Mouse (Mus musculus): ENCODE measurements around the gene Insm2.

Insm2 gene

GRCm38 (mm10) chr12:55604411-55604810 is 5.2 kb downstream of the Insm2 start:
- no peak for DNase-seq (ENCODE audit: low spot score in 2 of 2)

- DNase-seq (ENCODE audit: low spot score in 2 of 2): no peak
Measured at GRCm38 (mm10) chr12:55607902-55608301, 8.7 kb downstream of the Insm2 start.

- DNase-seq (ENCODE audit: low spot score in 2 of 2): no peak
Measured at GRCm38 (mm10) chr12:55610812-55611211, 11.6 kb downstream of the Insm2 start.

GRCm38 (mm10) chr12:55620321-55620720 is 21.1 kb downstream of the Insm2 start:
- no peak for DNase-seq (ENCODE audit: low spot score in 2 of 2)

GRCm38 (mm10) chr12:55622615-55623245 is 23.5 kb downstream of the Insm2 start:
- DNase-seq (ENCODE audit: low spot score in 2 of 2): peak; percentile 58 to 65

- no peak for DNase-seq (ENCODE audit: low spot score in 2 of 2)
Measured at GRCm38 (mm10) chr12:55623254-55623653, 24.0 kb downstream of the Insm2 start.

- no peak for DNase-seq (ENCODE audit: low spot score in 2 of 2)
Measured at GRCm38 (mm10) chr12:55626711-55627110, 27.5 kb downstream of the Insm2 start.

GRCm38 (mm10) chr12:55648011-55648525 is 48.8 kb downstream of the Insm2 start:
- DNase-seq (ENCODE audit: low spot score in 2 of 2): no peak
